Mouse (Mus musculus) embryonic facial prominence, embryonic 11.5 days (tissue): ENCODE results near the gene Prr14. TPM values are rescaled to one million over a fixed set of nuclear protein-coding genes. Genes with fewer than 3 reads are reported as not detected.
"Not testable (repeated sequence)": the region's sequence is repeated elsewhere in the genome, so short reads cannot be mapped to it uniquely, and the experiment has no call there.

Experiments
- ATAC-seq: fragments of 200-750 bp; cut with Nextera tagmentation; replicated peaks from 2 replicates; pipeline ENCODE4 v1.8.0; 2017; ENCODE audit warnings: low read depth; ENCODE audit not compliant: insufficient number of reproducible peaks, low FRiP score, low TSS enrichment
- DNase-seq: peaks from one replicate; pipeline ENCODE4 v3.0.0-alpha.2; 2015; ENCODE audit warnings: low spot score
- H3K27ac ChIP-seq: fragments of 300-500 bp; sonication (generic); replicated peaks from 2 replicates; pipeline ENCODE4 v1.5.1; 2014; ENCODE audit warnings: mild to moderate bottlenecking, low read depth, low read length, control low read depth
- H3K27me3 ChIP-seq: fragments of 300-500 bp; sonication (generic); 2 replicates; pipeline ENCODE4 v1.6.1; 2014; ENCODE audit warnings: mild to moderate bottlenecking, low read length, moderate library complexity, mixed read lengths; ENCODE audit not compliant: control insufficient read depth, insufficient read depth
- H3K36me3 ChIP-seq: fragments of 300-500 bp; sonication (generic); replicated peaks from 2 replicates; pipeline ENCODE4 v1.6.1; 2014; ENCODE audit warnings: low read depth, mild to moderate bottlenecking, low read length, moderate library complexity, mixed read lengths; ENCODE audit not compliant: control insufficient read depth, insufficient read depth
- H3K4me1 ChIP-seq: fragments of 300-500 bp; sonication (generic); 2 replicates; pipeline ENCODE4 v1.6.1; 2014; ENCODE audit warnings: low read length, mixed read lengths; ENCODE audit not compliant: control insufficient read depth, insufficient read depth
- H3K4me2 ChIP-seq: fragments of 300-500 bp; sonication (generic); 2 replicates; pipeline ENCODE4 v1.6.1; 2014; ENCODE audit warnings: low read depth, mild to moderate bottlenecking, control low read depth, low read length, moderate library complexity
- H3K4me3 ChIP-seq: fragments of 300-500 bp; sonication (generic); 2 replicates; pipeline ENCODE4 v1.5.1; 2014; ENCODE audit warnings: low read depth, low read length, control low read depth
- H3K9ac ChIP-seq: fragments of 300-500 bp; sonication (generic); replicated peaks from 2 replicates; pipeline ENCODE4 v1.6.1; 2014; ENCODE audit warnings: mild to moderate bottlenecking, control low read depth, low read length
- H3K9me3 ChIP-seq: fragments of 300-500 bp; sonication (generic); replicated peaks from 2 replicates; pipeline ENCODE4 v1.6.1; 2016; ENCODE audit warnings: mild to moderate bottlenecking, low read length, inconsistent platforms, mixed read lengths; ENCODE audit not compliant: control insufficient read depth
- WGBS: fragments of 180-500 bp; shearing (Covaris S2); extraction: QIAGEN DNeasy Blood & Tissue Kit; methylation state at CpG from one replicate; pipeline ENCODE4 v1.1.7; 2014; 5-methylcytosine and 5-hydroxymethylcytosine counted together
- polyA plus RNA-seq: library from polyadenylated mRNA; unstranded; fragments of >200 nt; fragmentation: Nextera tagmentation; extraction: Ambion mirVana; gene quantifications from 2 replicates; pipeline ENCODE4 v1.2.1, GENCODE M21; 2014

The Prr14 gene
- polyA plus RNA-seq, 1 experiment from 2014 or later, result 54.8 TPM

DNA sequence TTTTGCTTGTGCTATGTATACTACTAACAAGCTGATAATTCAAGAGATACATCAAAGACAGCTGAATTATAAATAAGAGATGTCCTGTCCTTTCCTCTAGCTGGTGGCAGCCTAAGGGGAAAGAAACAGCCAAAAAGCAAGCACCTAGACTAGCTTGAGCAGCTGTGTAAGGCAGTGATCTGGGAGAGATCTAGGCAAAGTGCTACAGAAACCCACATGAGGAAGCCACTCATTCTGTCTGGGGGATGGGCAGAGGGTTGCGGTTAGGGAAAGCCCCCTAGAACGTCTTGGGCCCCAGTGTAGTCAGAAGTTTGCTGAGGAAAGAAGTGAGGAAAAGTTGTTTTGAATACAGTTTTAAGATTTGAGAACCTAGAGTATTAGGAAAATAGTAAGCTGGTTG lies 20.9 kb downstream of the Prr14 start:
- 59% methylated on average over 2 of the region's 2 CpGs for WGBS
- Histone ChIP-seq H3K9ac (peak overlapping the region; percentile 92; the same call in 1 of the 2 replicates), H3K27me3 (no peaks in the 10 kb centered on the region), H3K27ac (no peak overlapping the region), H3K36me3 (peaks cover 15% of the 10 kb centered on the region), H3K4me2 (peak overlapping the region; percentile 85), H3K4me1 (no peaks in the 10 kb centered on the region; the same call in 1 of the 2 replicates), H3K4me3 (peak overlapping the region; percentile 98), H3K9me3 (no peaks in the 10 kb centered on the region)
- no peak for DNase-seq
- ATAC-seq, result no peak

DNA sequence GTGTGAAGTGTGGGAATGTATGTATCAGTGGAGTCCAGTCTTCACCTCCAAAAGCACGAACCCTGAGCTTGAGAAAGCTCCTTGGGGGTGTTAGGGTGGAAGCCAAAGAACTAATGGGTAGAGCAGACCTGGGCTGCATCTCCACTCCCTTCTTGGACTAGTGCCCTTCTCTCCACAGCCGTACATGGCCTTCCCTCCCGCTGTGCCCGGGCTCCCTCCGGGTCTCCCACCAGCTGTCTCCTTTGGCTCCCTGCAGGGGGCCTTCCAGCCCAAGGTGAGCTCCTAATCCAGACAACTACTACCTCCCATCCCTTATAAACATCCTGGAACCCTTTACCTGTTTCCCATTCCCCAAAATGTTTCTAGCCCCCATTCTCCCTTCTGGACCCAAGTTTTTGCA lies 26.0 kb downstream of the Prr14 start:
- H3K9ac ChIP-seq, result no peak overlapping the region

DNA sequence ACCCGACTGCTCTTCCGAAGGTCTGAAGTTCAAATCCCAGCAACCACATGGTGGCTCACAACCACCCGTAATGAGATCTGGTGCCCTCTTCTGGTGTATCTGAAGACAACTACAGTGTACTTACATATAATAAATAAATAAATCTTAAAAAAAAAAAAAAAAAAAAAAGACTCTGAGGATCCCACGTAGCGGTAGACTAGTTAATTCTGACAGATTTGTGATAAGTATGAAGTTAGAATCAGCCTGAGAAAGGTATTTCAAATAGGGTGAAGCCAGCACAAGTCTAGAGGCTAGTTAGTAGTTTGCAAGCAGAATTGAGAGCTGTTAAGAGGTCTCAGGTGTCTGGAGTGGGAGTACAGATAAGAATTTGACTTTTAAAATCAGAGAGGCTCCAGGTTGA lies 29.0 kb downstream of the Prr14 start:
- not testable (repeated sequence) for H3K9me3 ChIP-seq, H3K4me3 ChIP-seq, H3K27me3 ChIP-seq, H3K27ac ChIP-seq, DNase-seq, H3K4me1 ChIP-seq, H3K4me2 ChIP-seq, ATAC-seq, H3K9ac ChIP-seq
- peaks cover 14% of the 10 kb centered on the region for H3K36me3 ChIP-seq
- 90% methylated on average over 4 of the region's 5 CpGs for WGBS

More for the DNA sequence above, 26.0 kb downstream of the Prr14 start:
- H3K9me3 ChIP-seq, result no peaks in the 10 kb centered on the region
- peaks cover 22% of the 10 kb centered on the region for H3K36me3 ChIP-seq
- DNase-seq (no peak), ATAC-seq (no peak)
- H3K4me1 ChIP-seq, result no peaks in the 10 kb centered on the region
- H3K4me2 ChIP-seq, result no peak overlapping the region
- 74% methylated on average over 5 of the region's 5 CpGs for WGBS
- H3K4me3 ChIP-seq, result no peak overlapping the region
- H3K27ac ChIP-seq, result no peak overlapping the region
- H3K27me3 ChIP-seq, result no peaks in the 10 kb centered on the region

- ATAC-seq (no peak), DNase-seq (no peak)
- H3K27ac ChIP-seq, result no peak overlapping the region
- no peak overlapping the region for H3K4me3 ChIP-seq
- no peaks in the 10 kb centered on the region for H3K4me1 ChIP-seq
- no peaks in the 10 kb centered on the region for H3K9me3 ChIP-seq
- H3K9ac ChIP-seq, result no peak overlapping the region
- WGBS, result 97% methylated on average over 7 of the region's 7 CpGs
- no peak overlapping the region for H3K4me2 ChIP-seq
- H3K36me3 ChIP-seq, result peaks cover 14% of the 10 kb centered on the region
- no peaks in the 10 kb centered on the region for H3K27me3 ChIP-seq
Observed at GRCm38 (mm10) chr7:127489982-127490381, 30.6 kb downstream of the Prr14 start.

- no peak overlapping the region for H3K4me2 ChIP-seq
- peaks cover 10% of the 10 kb centered on the region for H3K36me3 ChIP-seq
- H3K27ac ChIP-seq, result no peak overlapping the region
- no peak overlapping the region for H3K4me3 ChIP-seq
- 91% methylated on average over 3 of the region's 3 CpGs for WGBS
- no peaks in the 10 kb centered on the region for H3K27me3 ChIP-seq
- ATAC-seq (no peak), DNase-seq (no peak)
- H3K4me1 ChIP-seq, result no peaks in the 10 kb centered on the region
- no peaks in the 10 kb centered on the region for H3K9me3 ChIP-seq
- no peak overlapping the region for H3K9ac ChIP-seq
Observed at GRCm38 (mm10) chr7:127491846-127492245, 32.4 kb downstream of the Prr14 start.

- no peaks in the 10 kb centered on the region for H3K9me3 ChIP-seq
- H3K4me3 ChIP-seq, result no peak overlapping the region
- H3K4me2 ChIP-seq, result no peak overlapping the region
- ATAC-seq (no peak), DNase-seq (no peak)
- H3K27me3 ChIP-seq, result no peaks in the 10 kb centered on the region
- no peaks in the 10 kb centered on the region for H3K4me1 ChIP-seq
- H3K36me3 ChIP-seq, result peaks cover 3% of the 10 kb centered on the region
- no peak overlapping the region for H3K9ac ChIP-seq
- H3K27ac ChIP-seq, result no peak overlapping the region
Observed at GRCm38 (mm10) chr7:127494648-127495047, 35.2 kb downstream of the Prr14 start.

GRCm38 (mm10) chr7:127497382-127497781 lies 38.0 kb downstream of the Prr14 start:
- no peaks in the 10 kb centered on the region for H3K36me3 ChIP-seq
- DNase-seq, result no peak
- WGBS, result 84% methylated on average over 2 of the region's 2 CpGs
- H3K4me2 ChIP-seq, result no peak overlapping the region
- H3K9me3 ChIP-seq, result no peaks in the 10 kb centered on the region
- H3K4me3 ChIP-seq, result no peak overlapping the region
- H3K4me1 ChIP-seq, result no peaks in the 10 kb centered on the region
- H3K27me3 ChIP-seq, result no peaks in the 10 kb centered on the region
- no peak for ATAC-seq
- no peak overlapping the region for H3K9ac ChIP-seq
- H3K27ac ChIP-seq, result no peak overlapping the region

DNA sequence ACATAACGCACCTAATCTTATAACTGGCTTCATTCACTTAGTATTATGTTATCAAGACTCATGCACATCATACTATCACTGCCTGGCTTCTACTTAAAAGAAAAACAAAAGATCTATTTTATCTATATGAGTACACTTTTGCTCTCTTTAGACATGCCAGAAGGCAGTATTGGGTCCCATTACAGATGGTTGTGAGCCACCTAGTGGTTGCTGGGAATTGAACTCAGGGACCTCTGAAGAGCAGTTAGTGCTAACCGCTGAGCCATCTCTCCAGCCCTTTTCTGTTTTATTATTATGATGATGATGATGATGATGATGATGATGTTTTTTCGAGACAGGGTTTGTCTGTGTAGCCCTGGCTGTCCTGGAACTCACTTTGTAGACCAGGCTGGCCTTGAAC lies 39.0 kb downstream of the Prr14 start:
- Histone ChIP-seq H3K4me2 (no peak overlapping the region), H3K9ac (no peak overlapping the region), H3K27me3 (no peaks in the 10 kb centered on the region), H3K4me3 (no peak overlapping the region), H3K4me1 (no peaks in the 10 kb centered on the region), H3K27ac (no peak overlapping the region), H3K9me3 (no peaks in the 10 kb centered on the region), H3K36me3 (no peaks in the 10 kb centered on the region)
- ATAC-seq (no peak), DNase-seq (peak; percentile 54)
- WGBS, result 43% methylated on average over 3 of the region's 3 CpGs
